Mouse (Mus musculus) brain, embryonic 14.5 days (tissue): ENCODE data around the gene Tmem38a.

ENCODE experiments used
- CTCF ChIP-seq: fragments of 200-500 bp; IDR thresholded peaks from 2 replicates; pipeline ENCODE4 v1.5.1; 2012; ENCODE audit warnings: inconsistent platforms, mild to moderate bottlenecking, moderate library complexity, borderline replicate concordance; ENCODE audit not compliant: insufficient read depth, insufficient read length; ENCODE audit errors: extremely low read depth
- POLR2A ChIP-seq: fragments of 200-500 bp; IDR thresholded peaks from 2 replicates; pipeline ENCODE4 v1.6.1; 2012; ENCODE audit warnings: mild to moderate bottlenecking, inconsistent platforms, borderline replicate concordance; ENCODE audit not compliant: poor library complexity, insufficient read depth, insufficient read length, severe bottlenecking; ENCODE audit errors: extremely low read depth

GRCm38 (mm10) chr8:72589286-72589685 is 17.4 kb downstream of the Tmem38a start:
- TF ChIP-seq CTCF (no peak), POLR2A (no peak)
